In genomic region chr5:87601018-87601417, GRCm38 (mm10) we compare ENCODE assay signal across 15 mouse cellular contexts. TPM values are rescaled to one million over a fixed set of nuclear protein-coding genes. Genes with fewer than 3 reads are reported as not detected.
DNase-seq lines count a peak whose midpoint lies in the region.
"Had no signal": no experiment of that assay in that cellular context is flagged by ENCODE, and none has a peak within 500 bp of the region (broad histone marks: within the 10 kb centered on the region; RNA-seq: fewer than 3 reads in every experiment).

No protein-coding gene starts in this region.

- peak; percentile 15 for DNase-seq in kidney, adult 11 months
- DNase-seq in kidney, postnatal 4 days, result no peak
- DNase-seq in adrenal gland, adult (ENCODE audit: inconsistent age in 2 of 2, low spot score in 1 of 2), result peak; percentile 87 to 95
- DNase-seq in adrenal gland, postnatal 25 days, result peak; percentile 57
- DNase-seq in kidney, postnatal 14 days, result peak; percentile 35
- DNase-seq in layer of hippocampus, adult 11-12 months (ENCODE audit: low spot score), result no peak
- DNase-seq in right cerebral cortex, postnatal 10 days (ENCODE audit: low spot score in 2 of 2), result no peak
- DNase-seq in T-cell, adult 2 months (ENCODE audit: low spot score), result no peak
- DNase-seq: cerebellum, adult 18-20 months; heart, adult 2 months; lung, adult 18-20 months had no signal

RNA-seq across cellular contexts. Expression of gene Sult1e1, which starts 9.6 kb away (rescaled TPM):
- total RNA-seq in adrenal gland, postnatal 25 days (2021), result 0.24 TPM in 1 of 2 replicates, not detected in the other
- total RNA-seq: CH12.LX; heart, adult 2 months; layer of hippocampus, adult 8-10 months; left cerebral cortex, adult 8-10 months had no signal

RNA-seq across cellular contexts. Expression of gene Sult1d1, which starts 32.2 kb away (rescaled TPM):
- total RNA-seq in adrenal gland, postnatal 25 days (2021), result 0.76 TPM in 1 of 2 replicates, not detected in the other
- total RNA-seq: CH12.LX; gastrocnemius, adult 8-10 months; heart, adult 2 months; layer of hippocampus, adult 8-10 months; left cerebral cortex, adult 8-10 months had no signal

Comparison
In these comparisons a context has a peak if more than half of its experiments do, and no peak if none do; other contexts are left out.
1. DNase-seq: peak in kidney, adult 11 months (single experiment), adrenal gland, adult (2 of 2), adrenal gland, postnatal 25 days (single experiment) and kidney, postnatal 14 days (single experiment); none in kidney, postnatal 4 days (0 of 2), layer of hippocampus, adult 11-12 months (single experiment), right cerebral cortex, postnatal 10 days (0 of 2) and T-cell, adult 2 months (single experiment).